Mouse (Mus musculus): Measurements from ENCODE around the gene Rassf5.
A peak's percentile ranks its signal among the peaks of the same experiment; 100 is the strongest.
"Not testable (repeated sequence)": the region's sequence is repeated elsewhere in the genome, so short reads cannot be mapped to it uniquely, and the experiment has no call there.

Rassf5 gene

GRCm38 (mm10) chr1:131257288-131257687 is 12.2 kb upstream of the Rassf5 start:
- no peak for DNase-seq (ENCODE audit: low spot score)

- DNase-seq (ENCODE audit: low spot score), result not testable (repeated sequence)
Observed at GRCm38 (mm10) chr1:131252516-131253250, 7.6 kb upstream of the Rassf5 start.

- no peak for DNase-seq (ENCODE audit: low spot score)
Observed at GRCm38 (mm10) chr1:131246433-131247395, 1.7 kb upstream of the Rassf5 start.

- peak; percentile 72 for DNase-seq (ENCODE audit: low spot score)
Observed at GRCm38 (mm10) chr1:131245926-131246325, 868 bp upstream of the Rassf5 start.

- DNase-seq (ENCODE audit: low spot score), result no peak
Observed at GRCm38 (mm10) chr1:131244536-131245088, 446 bp downstream of the Rassf5 start.

GRCm38 (mm10) chr1:131242956-131243355 is 2.1 kb downstream of the Rassf5 start:
- no peak for DNase-seq (ENCODE audit: low spot score)

GRCm38 (mm10) chr1:131239576-131240193 is 5.4 kb downstream of the Rassf5 start:
- DNase-seq (ENCODE audit: low spot score), result no peak

DNA sequence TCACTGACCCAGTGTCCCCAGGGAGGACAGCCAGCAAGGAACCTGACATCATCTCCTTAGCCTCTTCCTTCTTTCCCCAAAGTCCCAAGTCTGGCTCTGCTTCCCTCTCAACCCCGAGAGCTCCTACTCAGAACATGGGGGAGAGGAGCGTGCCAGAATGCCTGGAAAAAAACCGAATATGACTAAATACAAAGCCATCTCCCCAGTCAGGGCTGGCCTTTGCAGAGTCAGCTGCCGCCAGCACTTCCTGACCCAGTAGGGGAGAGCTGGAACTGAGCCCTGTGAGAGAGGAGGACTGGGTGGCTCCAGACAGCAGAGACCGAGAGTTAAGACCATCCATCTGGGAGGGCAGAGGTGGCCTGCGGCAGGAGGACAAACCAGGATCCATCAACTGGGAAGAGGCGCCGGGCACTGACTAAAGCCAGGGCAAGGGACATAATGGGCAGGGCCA is 6.1 kb downstream of the Rassf5 start:
- peak; percentile 64 for DNase-seq (ENCODE audit: low spot score)

- DNase-seq (ENCODE audit: low spot score), result no peak
Observed at GRCm38 (mm10) chr1:131236077-131236476, 9.0 kb downstream of the Rassf5 start.

DNA sequence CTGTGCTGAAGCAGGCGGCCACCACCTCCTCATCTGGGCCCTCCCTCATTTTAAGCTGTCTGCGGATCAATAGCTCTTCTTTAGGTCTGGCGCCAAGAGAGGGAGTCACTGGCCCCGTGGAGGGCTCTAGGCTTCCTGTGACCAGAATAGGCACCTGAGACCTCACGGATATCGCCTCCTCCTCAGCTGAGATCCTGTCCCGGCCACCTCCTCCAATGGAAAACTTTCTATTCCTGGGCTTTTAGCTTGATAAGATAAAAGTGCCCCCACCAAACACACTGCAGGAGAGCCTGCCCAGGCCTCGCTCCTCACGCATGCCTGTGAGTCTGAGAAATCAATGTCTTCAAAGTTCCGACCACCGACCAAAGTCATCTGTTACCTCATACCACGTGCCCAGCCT is 11.5 kb downstream of the Rassf5 start:
- no peak for DNase-seq (ENCODE audit: low spot score)

DNA sequence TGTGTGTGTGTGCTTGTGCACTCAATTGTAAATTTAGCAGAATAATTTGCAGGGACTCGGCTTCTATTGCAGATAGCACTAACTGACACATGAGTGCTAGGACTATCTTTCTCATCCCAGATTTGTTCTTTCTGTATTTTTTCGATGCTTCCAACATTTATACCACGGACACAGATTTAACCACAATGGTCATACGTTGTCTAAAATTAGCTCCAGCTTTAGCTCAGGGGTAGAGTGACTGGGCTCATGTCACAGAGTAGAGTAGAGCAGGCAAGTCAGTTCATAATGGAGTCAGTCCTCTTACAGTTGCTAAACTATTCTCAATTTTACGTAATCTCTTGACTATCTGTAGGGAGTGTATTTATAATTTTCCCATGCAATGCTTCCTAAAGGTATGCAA is 16.4 kb downstream of the Rassf5 start:
- DNase-seq (ENCODE audit: low spot score), result no peak

DNA sequence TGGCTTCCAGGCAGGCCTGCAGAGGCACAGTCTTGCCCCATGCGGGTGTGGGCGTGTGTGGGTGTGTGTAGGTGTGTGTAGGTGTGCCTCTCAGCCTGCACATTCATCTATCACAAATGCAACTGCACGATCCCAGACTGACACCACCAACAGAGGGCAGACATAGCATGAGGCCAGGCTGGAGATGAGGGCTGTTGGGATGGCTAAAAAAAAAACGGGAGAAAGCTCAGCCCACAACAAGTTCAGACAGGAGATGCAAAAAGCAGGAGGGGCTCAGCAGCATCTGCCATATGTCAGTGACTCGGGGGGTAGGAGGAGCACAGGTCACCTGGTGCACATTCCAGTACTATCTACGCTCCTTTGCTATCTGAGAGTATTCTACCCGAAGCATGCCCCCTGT is 16.8 kb downstream of the Rassf5 start:
- no peak for DNase-seq (ENCODE audit: low spot score)

- DNase-seq (ENCODE audit: low spot score), result no peak
Observed at GRCm38 (mm10) chr1:131224848-131225471, 20.1 kb downstream of the Rassf5 start.

DNA sequence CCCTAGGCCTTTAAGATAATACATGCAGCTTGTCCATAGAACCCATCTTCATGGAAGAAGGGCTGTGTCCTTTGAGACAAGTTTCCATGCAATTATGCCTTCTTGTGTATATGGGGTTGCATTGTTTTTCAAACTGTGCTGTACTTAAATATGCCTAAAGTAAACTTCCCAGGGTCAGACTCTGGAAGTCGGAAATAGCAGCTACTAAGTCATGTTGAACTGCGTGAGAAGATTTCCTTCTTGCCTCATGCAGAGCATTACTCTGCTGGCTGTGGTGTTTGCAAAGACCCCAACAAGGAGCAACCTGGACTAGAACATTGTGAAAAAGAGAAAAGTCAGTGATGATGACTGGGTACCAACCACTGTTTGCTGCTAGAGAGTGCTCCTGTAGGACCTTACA is 21.7 kb downstream of the Rassf5 start:
- no peak for DNase-seq (ENCODE audit: low spot score)

DNA sequence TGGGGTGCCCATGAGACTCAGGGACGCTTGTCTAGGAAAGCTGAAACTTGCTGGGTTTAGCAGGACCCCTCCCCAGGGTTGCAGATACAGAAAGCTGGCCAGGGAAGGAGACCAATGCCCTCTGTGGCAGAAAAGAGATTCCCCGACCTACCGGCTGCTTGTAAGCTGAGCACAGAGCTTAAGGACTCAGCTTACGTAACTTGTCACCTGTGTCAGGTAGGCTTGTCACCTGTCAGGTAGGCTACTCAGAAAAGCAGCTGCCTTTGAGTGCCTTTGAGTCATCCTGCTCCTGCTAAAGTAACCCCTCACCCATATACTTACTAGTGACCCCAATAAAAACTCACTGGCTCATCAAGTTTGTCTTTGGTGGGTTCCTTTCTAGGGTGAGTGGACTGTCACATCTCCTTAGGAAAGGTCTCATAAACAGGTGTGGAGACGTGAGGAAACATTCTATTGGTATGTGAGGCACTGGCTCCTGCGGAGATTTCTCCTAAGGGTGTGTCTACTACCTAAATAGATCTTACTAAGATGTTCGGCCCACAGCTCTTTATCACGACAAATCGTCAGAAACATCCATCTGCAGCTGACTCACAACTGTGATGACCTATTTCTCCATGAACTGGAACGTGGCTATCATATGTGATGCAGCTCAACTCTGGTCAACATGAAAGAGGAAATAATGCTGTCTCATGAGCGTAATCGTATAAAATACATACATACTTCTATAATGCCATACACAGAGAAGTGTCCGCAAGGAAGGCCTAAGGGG is 23.1 kb downstream of the Rassf5 start:
- DNase-seq (ENCODE audit: low spot score), result no peak

DNA sequence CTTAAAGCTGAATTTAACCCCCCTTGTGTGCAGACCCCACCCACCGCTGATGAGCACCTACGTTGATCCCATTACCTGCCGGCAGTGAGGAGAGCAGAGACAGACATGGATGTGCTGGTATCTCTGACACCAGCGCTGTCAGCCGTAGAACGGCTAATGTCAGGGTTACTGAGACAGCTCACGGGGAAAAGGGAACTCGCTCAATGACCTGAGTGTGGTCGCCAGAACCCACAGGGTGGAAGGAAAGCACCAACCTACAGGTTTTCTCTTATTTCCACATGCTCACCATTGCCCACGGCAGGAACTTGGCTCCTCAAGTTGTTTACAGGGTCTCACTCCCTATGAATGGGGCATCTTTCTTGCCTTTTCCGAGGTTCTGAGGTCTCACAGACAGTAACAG is 26.1 kb downstream of the Rassf5 start:
- no peak for DNase-seq (ENCODE audit: low spot score)

- DNase-seq (ENCODE audit: low spot score), result no peak
Observed at GRCm38 (mm10) chr1:131213361-131213760, 31.7 kb downstream of the Rassf5 start.

- no peak for DNase-seq (ENCODE audit: low spot score)
Observed at GRCm38 (mm10) chr1:131212956-131213355, 32.1 kb downstream of the Rassf5 start.

GRCm38 (mm10) chr1:131211655-131212054 is 33.4 kb downstream of the Rassf5 start:
- DNase-seq (ENCODE audit: low spot score), result no peak

DNA sequence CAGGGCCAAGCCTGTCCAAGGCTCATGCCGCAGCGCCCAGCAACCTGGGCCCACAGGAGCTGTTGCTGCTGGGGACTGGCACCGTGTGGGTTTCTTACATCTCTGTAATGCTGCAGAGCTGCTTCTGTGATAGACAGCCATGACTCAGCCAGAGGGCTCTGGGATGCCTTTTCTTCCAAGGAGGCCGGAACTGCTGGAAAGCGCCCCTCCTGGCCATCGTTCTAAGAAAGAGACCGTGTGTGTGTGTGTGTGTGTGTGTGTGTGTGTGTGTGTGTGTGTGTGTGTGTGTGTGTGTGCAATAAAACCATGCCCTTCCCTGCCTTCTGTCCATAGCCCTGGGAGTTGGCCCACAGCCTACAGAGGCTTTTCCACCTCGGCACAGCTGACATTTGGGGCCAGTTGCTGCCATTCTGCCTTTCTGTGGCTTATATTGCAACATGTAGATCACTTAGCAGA is 35.1 kb downstream of the Rassf5 start:
- DNase-seq (ENCODE audit: low spot score), result no peak

GRCm38 (mm10) chr1:131208800-131209199 is 36.3 kb downstream of the Rassf5 start:
- DNase-seq (ENCODE audit: low spot score), result no peak
